Mouse (Mus musculus): ENCODE results near the gene Dusp21. TPM values are rescaled to one million over a fixed set of nuclear protein-coding genes. Genes with fewer than 3 reads are reported as not detected.

Dusp21 gene
- total RNA-seq (2014; fragmentation: Nextera tagmentation) (not detected in 2 replicates), total RNA-seq (2017) (not detected in 2 replicates)

GRCm38 (mm10) chrX:18145557-18145956 lies at the start of gene Dusp21:
Gene Dusp21 (plus strand): TSS chrX:18145857.
- ATAC-seq (replicated peaks; ENCODE audit: poor library complexity, severe bottlenecking) = no peak

- no peak for ATAC-seq (replicated peaks; ENCODE audit: poor library complexity, severe bottlenecking)
These were observed 15.2 kb downstream of the Dusp21 start for GRCm38 (mm10) chrX:18160734-18161442.

DNA sequence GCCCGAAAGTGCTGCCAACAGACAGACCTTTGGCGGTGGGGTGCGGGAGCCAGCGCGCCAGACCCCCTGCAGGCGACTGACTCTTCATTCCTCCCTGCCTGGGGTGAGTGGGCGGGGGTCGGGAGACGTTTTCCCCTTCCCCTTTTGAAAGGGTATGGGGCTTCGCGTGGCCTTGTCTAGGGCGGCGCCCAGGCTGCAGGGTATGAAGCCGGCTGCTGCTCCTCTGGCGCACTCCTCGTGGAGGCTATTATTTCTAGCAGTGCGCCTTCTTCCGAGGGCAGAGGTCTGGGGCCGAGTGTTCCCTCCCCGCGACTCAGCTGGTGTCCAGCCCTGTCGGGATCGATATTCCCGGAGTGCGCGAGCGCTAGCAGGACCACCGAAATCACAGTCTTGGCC lies 16.1 kb downstream of the Dusp21 start:
- peak; percentile 23 for ATAC-seq (replicated peaks; ENCODE audit: poor library complexity, severe bottlenecking)

DNA sequence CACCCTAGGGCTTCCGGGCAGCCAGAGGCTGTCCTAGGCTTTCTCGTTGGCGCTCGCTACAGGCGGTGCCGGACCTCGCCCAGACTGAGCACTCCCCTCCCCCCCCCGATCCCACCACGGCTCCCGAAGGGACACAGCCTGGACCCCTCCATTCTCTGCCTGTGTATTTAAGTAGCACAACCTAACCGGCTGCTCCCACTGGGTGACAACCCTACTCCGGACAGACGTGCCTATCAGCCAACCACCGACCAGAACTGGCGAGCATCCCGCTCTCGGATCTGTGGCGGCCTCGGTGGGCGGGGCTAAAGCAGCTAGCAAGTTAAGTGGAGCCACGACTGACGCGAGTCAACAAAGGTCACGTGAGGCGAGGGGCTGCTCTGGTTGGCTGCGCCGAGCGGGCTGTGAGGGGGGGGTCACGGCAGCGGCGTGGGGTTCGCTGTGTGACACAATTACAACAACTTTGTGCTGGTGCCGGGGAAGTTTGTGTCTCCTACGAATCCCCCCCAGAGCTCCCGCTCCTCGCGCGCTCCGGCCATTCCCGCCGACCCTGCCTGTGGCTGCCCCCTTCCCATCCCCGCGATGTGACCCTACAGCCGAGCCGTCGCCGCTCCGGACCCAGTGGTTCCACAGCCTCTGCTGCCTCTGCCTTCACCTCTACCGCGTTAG lies 16.7 kb downstream of the Dusp21 start, which contains the start of gene Kdm6a:
Gene Kdm6a (plus strand): TSS at position 384 of the 666 bp plus-strand sequence.
- peak; percentile 86 for ATAC-seq (replicated peaks; ENCODE audit: poor library complexity, severe bottlenecking)

DNA sequence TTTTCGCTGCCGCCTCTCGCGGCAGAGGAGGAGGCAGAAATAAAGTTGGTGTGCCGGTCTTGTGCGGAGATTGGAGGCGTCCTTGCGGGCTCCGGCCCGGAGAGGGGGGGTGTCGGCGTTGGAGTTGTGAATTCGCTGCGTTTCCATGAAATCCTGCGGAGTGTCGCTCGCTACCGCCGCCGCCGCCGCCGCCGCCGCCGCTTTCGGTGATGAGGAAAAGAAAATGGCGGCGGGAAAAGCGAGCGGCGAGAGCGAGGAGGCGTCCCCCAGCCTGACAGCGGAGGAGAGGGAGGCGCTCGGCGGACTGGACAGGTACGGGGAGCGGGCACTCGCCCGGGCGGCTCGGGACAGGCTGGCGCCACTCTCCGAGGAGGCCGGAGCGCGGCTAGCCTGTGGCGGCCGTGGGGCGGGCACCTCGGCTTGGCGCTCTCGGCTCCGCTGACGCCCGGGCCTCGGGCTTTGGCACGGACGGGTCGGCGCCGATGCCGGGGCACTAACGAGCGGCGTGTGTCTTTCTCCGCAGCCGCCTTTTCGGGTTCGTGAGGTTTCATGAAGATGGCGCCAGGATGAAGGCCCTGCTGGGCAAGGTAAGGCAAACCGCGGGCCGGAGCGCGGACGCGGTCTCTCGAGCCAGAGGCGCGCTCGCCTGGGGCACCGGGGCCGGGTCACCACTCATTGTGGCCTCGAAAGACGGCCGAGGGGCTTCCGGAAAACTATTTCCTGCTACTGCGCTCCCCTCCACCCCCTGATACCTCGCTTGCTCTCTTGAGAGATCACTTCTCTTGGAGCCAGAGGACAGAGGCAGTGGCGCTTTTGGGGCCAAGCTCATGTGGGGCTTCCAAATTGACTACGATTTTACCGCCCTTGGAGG lies 17.4 kb downstream of the Dusp21 start:
- ATAC-seq (replicated peaks; ENCODE audit: poor library complexity, severe bottlenecking) = peak; percentile 20

DNA sequence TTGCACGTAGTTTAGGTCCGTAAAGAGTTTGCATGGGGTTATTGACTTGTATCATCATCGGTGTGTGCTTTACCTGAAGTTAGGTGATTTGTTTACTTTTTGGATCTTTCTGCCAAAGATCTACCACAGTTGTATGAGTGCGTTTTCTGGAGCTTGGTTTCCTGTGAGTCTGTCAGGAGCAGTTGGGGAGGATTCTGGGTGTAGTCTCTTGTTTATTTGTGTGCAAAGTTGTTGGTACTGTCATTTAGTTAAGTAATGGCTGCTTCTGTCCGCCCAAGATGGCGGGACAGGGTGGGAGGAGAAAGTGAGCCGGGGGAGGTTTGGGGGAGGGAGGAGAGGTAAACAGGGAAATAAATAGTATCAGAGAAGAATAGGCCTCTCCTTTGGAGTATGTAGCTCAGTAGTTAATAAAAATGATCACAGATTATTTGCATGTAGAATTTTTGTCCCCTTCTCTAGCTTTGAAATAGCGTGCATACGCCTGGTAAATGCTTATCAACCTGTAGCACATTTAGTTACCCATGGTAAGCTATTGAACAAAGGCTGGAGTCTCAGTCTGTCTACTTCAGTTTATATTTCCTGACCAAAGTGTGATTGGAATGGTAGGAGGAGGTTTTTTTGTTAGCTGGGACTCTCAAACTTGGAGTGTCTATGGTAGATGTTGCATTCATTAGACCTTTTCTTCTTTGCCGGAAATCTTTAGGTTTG lies 18.4 kb downstream of the Dusp21 start:
- no peak; the same call in 1 of the 2 replicates for ATAC-seq (replicated peaks; ENCODE audit: poor library complexity, severe bottlenecking)

DNA sequence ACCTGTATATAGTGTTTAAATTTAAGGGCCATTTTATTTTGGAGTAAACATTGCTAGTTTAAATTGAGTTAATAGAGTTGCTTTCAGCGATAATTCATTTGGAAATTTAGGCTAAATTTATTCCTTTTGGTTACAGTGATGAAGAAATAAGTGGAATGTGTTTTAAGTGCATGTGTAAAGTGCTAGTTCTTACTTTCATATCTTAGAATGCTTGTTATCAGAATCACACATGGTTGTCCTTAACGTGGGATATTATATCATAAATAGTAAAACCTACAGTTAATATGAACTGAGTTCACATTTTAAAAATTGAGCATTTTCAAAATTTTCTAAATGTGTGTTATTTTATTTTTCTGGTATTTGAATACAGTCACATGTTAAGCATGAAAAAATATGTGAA lies 19.5 kb downstream of the Dusp21 start:
- no peak for ATAC-seq (replicated peaks; ENCODE audit: poor library complexity, severe bottlenecking)

- ATAC-seq (replicated peaks; ENCODE audit: poor library complexity, severe bottlenecking) = no peak
These were observed 21.3 kb downstream of the Dusp21 start for GRCm38 (mm10) chrX:18166961-18167360.

GRCm38 (mm10) chrX:18168940-18169339 lies 23.3 kb downstream of the Dusp21 start:
- ATAC-seq (replicated peaks; ENCODE audit: poor library complexity, severe bottlenecking) = peak; percentile 61

- no peak for ATAC-seq (replicated peaks; ENCODE audit: poor library complexity, severe bottlenecking)
These were observed 29.2 kb downstream of the Dusp21 start for GRCm38 (mm10) chrX:18174831-18175230.

- 0 out of 2 replicates have a peak, but pooled peaks have one; percentile 33 for ATAC-seq (replicated peaks; ENCODE audit: poor library complexity, severe bottlenecking)
These were observed 32.1 kb downstream of the Dusp21 start for GRCm38 (mm10) chrX:18177803-18178202.

DNA sequence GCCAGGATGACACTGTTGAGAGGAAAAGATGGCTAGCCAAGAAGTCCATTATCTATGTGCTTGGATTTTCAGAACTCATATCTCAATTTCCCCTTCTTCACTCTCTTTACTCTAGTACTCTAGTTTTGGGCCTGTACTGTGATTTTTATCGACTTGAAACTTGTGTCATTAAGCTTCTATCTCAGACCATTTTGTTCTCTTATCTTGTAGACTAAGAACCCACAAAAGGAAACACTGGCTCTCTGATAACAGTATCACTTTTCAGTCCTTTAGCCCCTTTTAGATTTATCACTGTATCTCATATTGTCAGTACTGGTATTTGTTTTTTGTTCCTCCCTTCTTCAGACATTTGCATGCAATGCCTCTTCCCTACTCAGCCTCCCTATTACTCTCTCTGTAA lies 33.8 kb downstream of the Dusp21 start:
- no peak for ATAC-seq (replicated peaks; ENCODE audit: poor library complexity, severe bottlenecking)

DNA sequence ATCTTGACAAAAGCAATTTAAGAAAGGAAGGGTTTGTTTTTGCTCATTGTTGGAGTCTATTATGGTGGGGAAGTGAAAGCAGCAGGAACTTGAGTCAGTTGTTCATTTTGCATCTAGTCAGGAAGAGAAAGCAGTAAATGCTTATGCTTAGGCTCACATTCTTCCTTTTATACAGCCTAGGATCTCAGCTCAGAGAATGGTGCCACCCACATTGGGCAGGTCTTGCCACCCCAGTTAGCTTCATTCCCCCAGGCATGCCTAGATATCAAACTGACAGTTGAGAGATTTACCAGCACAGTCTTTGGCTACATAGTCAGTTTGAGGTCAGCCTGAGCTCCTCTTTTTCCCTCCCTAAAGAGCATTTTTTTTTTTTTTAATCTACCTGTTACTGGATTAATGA lies 41.5 kb downstream of the Dusp21 start:
- ATAC-seq (replicated peaks; ENCODE audit: poor library complexity, severe bottlenecking) = peak; percentile 83

DNA sequence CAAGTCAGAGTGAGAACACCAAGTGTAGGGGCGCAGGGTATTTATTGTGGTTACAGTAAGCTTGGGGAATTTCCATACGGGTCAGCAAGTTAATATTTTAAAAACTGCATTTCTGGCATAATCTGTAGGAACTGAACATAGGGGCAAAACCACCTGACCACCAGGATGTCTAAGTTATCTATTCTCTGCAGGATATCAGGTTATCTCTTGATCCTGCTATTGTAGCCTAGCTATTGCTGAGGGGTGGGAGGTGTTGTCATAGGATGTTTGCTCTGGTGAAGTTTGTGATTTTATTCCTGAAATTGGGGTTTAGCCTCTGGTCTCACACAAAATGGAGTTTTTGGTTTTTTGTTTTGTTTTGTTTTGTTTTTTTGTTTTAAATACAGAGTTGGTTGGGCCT lies 42.6 kb downstream of the Dusp21 start:
- ATAC-seq (replicated peaks; ENCODE audit: poor library complexity, severe bottlenecking) = no peak

Other genes starting within 250 kb of the Dusp21 start
- gene Kdm6a, start 16.7 kb downstream of the Dusp21 start, total RNA-seq (2014; fragmentation: Nextera tagmentation) = 30.2 and 41.1 TPM in 2 replicates
- 40.1 and 46.0 TPM in 2 replicates for gene Kdm6a, start 16.7 kb downstream of the Dusp21 start, total RNA-seq (2017)

Data from granulocyte monocyte progenitor cell, adult 5-6 weeks (primary cell).